Mouse (Mus musculus) embryonic fibroblast, embryonic 13.5 days (primary cell): ENCODE measurements around the gene Igsf6. TPM values are rescaled to one million over a fixed set of nuclear protein-coding genes. Genes with fewer than 3 reads are reported as not detected.

Experiments used
- H3K27ac ChIP-seq: 2 replicates; pipeline ENCODE4 v1.5.1; 2012; ENCODE audit warnings: low read length, control low read depth, inconsistent platforms; ENCODE audit not compliant: insufficient read depth
- H3K4me1 ChIP-seq: 2 replicates; pipeline ENCODE4 v1.6.1; 2011; ENCODE audit warnings: low read length; ENCODE audit not compliant: control insufficient read depth, insufficient read depth
- H3K4me3 ChIP-seq: 2 replicates; pipeline ENCODE4 v1.5.1; 2011; ENCODE audit warnings: mild to moderate bottlenecking, control low read depth, low read length; ENCODE audit not compliant: insufficient read depth
- CTCF ChIP-seq: IDR thresholded peaks from 2 replicates; pipeline ENCODE4 v1.5.1; 2011; ENCODE audit warnings: mild to moderate bottlenecking, control low read depth, low read length, moderate library complexity, borderline replicate concordance; ENCODE audit not compliant: insufficient read depth
- POLR2A ChIP-seq: IDR thresholded peaks from 2 replicates; pipeline ENCODE4 v1.6.1; 2011; ENCODE audit warnings: low read depth, mild to moderate bottlenecking, control low read depth, low read length, moderate library complexity
- polyA plus RNA-seq: library from polyadenylated mRNA; stranded (reverse); fragments of >200 nt; gene quantifications from 2 replicates; pipeline ENCODE4 v1.2.4, GENCODE M21; 2011; ENCODE audit warnings: low read depth; ENCODE audit not compliant: missing spikeins, insufficient read length

Igsf6 gene
- polyA plus RNA-seq = 0.23 TPM in 1 of 2 replicates, not detected in the other

GRCm38 (mm10) chr7:121074281-121074680 is at the start of gene Igsf6:
Gene Igsf6 (minus strand): TSS chr7:121074572.
- Histone ChIP-seq H3K27ac (no peak within 1 kb of the TSS), H3K4me1 (peaks cover 13% of the 10 kb centered on the region), H3K4me3 (no peak within 1 kb of the TSS)
- TF ChIP-seq POLR2A = no peak
- TF ChIP-seq CTCF = no peak

GRCm38 (mm10) chr7:121120143-121120818 is 45.9 kb upstream of the Igsf6 start:
- H3K4me3 ChIP-seq = no peak overlapping the region
- 0 out of 2 replicates have a peak, but pooled peaks have one; percentile 5 for TF ChIP-seq CTCF
- no peak for TF ChIP-seq POLR2A
- no peaks in the 10 kb centered on the region for H3K4me1 ChIP-seq
- no peak overlapping the region for H3K27ac ChIP-seq

GRCm38 (mm10) chr7:121111762-121112161 is 37.4 kb upstream of the Igsf6 start:
- no peak for TF ChIP-seq POLR2A
- TF ChIP-seq CTCF = no peak
- Histone ChIP-seq H3K27ac (no peak overlapping the region), H3K4me1 (peaks cover 3% of the 10 kb centered on the region), H3K4me3 (no peak overlapping the region)

DNA sequence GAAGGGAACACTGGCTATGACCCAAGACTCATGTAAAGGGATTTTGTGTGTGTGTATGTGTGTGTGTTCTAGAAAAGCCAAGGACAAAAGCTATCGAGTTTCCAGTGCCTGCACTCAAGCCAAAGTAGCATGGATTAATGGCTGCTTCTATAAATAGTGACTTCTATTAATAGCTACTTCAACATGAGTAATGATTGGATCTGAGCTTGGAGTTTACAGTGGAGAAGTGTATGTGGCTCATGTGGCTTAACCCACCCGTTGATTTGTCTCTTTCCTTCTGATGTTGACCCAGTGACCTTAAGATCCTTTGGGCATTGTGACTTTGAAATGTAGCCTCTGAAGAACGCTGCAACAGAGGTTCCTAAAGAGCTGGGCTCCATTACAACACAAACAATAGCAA is 36.9 kb upstream of the Igsf6 start:
- TF ChIP-seq POLR2A (no peak), CTCF (no peak)
- Histone ChIP-seq H3K4me1 (peaks cover 3% of the 10 kb centered on the region), H3K27ac (no peak overlapping the region), H3K4me3 (no peak overlapping the region)

GRCm38 (mm10) chr7:121107851-121108250 is 33.5 kb upstream of the Igsf6 start:
- H3K4me1 ChIP-seq = peaks cover 3% of the 10 kb centered on the region
- no peak overlapping the region for H3K4me3 ChIP-seq
- no peak overlapping the region for H3K27ac ChIP-seq
- TF ChIP-seq CTCF (no peak), POLR2A (no peak)

DNA sequence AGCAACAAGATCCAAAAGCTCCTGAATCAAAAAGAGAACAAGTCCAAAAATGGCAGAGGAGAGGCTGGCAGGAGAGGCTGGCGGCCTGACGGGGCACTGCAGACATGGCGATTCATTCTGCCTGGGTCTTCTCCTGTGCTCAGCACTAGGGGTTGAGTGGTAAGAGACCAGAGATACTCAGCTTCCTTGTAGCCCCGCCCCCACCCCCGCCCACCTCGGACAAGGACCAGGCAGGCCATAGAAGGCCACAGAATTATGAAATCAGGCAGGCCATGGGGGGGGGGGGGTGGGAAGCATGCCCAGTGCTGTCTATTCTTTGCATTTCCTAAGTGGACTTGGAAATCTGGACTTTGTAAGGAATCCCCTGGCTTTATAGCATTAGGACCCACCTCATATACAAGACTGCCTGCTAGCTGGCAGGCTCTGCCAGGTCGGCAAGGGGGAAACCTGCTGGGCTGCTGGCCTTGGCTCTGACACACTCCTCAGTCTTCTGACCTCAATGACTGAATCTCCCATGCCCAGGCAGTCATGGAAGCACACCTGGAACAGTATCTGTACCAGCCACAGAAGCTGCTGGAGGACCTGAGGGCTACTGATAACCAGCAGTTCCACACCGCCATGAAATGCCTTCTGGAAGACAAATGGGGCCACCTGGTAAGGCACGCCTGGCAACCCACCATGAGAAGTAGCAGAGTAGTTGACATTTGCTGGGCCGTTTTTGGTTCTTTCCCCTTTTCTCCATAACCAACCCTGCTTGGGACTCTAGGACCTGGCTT is 24.4 kb upstream of the Igsf6 start:
- no peak overlapping the region for H3K27ac ChIP-seq
- TF ChIP-seq CTCF (no peak), POLR2A (no peak)
- no peak overlapping the region for H3K4me3 ChIP-seq
- H3K4me1 ChIP-seq = no peaks in the 10 kb centered on the region

- H3K4me1 ChIP-seq = no peaks in the 10 kb centered on the region
- H3K4me3 ChIP-seq = no peak overlapping the region
- no peak overlapping the region for H3K27ac ChIP-seq
- TF ChIP-seq CTCF = no peak
- TF ChIP-seq POLR2A = no peak
Observed at GRCm38 (mm10) chr7:121093026-121093425, 18.7 kb upstream of the Igsf6 start.

DNA sequence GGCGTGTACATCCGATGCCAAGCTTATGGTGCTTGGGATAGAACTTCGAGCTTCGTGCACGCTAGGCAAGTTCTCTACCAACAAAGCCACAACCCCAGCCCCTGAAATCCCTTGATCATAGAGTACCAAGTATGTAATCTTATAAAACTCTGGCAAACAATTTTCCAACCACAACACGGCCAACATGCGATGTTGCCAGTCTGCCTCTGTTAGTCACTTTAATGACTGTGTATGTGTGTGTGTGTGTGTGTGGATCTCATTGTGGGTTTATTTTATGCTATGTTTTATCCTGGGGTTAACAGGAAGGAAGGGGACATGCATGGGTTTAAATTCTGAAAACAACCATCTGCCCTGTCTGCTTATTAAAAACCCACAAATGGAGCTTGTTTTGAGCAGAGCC is 16.4 kb upstream of the Igsf6 start:
- Histone ChIP-seq H3K27ac (no peak overlapping the region), H3K4me1 (no peaks in the 10 kb centered on the region), H3K4me3 (no peak overlapping the region)
- TF ChIP-seq CTCF (no peak), POLR2A (no peak)

DNA sequence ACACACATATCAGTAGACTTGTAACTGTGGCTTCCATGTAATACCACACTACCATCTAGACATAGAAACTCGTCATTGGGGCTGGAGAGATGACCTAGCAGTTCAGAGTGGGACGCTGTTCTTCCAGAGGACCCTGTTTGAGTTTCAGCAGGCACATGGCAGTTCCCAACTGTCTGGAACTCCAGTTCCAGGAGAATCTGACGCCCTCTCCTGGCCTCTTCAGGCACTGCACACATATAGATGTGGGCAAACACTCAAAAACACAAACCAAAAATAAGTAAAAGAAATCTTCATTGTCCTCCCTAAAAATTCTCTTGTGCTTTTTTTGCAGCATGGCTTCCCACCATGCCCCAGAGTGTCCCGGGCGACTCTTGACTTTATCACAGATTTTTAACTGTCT is 14.4 kb upstream of the Igsf6 start:
- no peak overlapping the region for H3K4me3 ChIP-seq
- no peak overlapping the region for H3K27ac ChIP-seq
- TF ChIP-seq CTCF (no peak), POLR2A (no peak)
- peaks cover 7% of the 10 kb centered on the region for H3K4me1 ChIP-seq

- H3K4me1 ChIP-seq = peaks cover 7% of the 10 kb centered on the region
- no peak for TF ChIP-seq POLR2A
- no peak for TF ChIP-seq CTCF
- no peak overlapping the region for H3K27ac ChIP-seq
- no peak overlapping the region for H3K4me3 ChIP-seq
Observed at GRCm38 (mm10) chr7:121085500-121085899, 11.1 kb upstream of the Igsf6 start.
